Mouse (Mus musculus): ENCODE results near the gene Astn2. TPM values are rescaled to one million over a fixed set of nuclear protein-coding genes. Genes with fewer than 3 reads are reported as not detected.

Gene Astn2
- polyA plus RNA-seq (2014; fragmentation: Nextera tagmentation; extraction: Ambion mirVana) = 0.51 and 0.57 TPM in 2 replicates

DNA sequence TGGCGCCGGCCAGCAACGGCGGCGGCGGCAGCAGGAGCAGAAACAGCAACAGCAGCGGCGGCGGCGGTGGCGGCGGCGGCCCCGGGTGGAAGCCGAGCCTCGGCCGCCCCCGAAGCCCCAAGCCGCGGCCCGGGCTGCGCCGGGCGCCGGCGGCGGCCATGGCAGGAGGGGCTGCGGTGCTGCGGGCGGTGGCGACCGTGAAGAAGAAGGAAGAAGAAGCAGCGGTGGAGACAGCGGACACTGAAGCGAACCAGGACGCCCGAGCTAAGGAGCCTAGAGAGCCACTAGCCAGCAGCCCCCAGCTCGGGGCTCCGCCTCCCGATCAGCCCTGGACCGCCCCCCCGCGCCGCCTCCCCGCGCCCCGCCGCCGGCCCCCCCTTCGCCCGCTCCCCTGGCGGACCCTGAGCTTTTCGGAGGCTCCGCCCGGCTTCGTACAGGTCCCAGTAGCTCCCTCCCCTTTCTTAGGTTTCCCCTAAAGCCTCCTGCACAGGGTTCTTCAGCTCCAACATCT lies at the start of gene Astn2:
Gene Astn2, minus strand, starts transcription at position 411 of the 511 bp plus-strand sequence.
- Histone ChIP-seq H3K36me3 (ENCODE audit: control insufficient read depth, insufficient read depth, low read length) (no peaks in the 10 kb centered on the region), H3K4me2 (peak within 1 kb of the TSS; percentile 94), H3K9ac (ENCODE audit: low read length) (peak within 1 kb of the TSS; percentile 86), H3K27ac (ENCODE audit: low read depth, low read length) (no peak within 1 kb of the TSS), H3K4me1 (ENCODE audit: control insufficient read depth, insufficient read depth, low read length) (peaks cover 3% of the 10 kb centered on the region; the same call in 1 of the 2 replicates), H3K9me3 (ENCODE audit: control insufficient read depth, low read length) (no peaks in the 10 kb centered on the region), H3K27me3 (ENCODE audit: control insufficient read depth, insufficient read depth, low read length) (peaks cover 19% of the 10 kb centered on the region), H3K4me3 (ENCODE audit: low read depth, low read length) (peak within 1 kb of the TSS; percentile 58)
- WGBS = 0% methylated on average over 4 of the region's 56 CpGs
- ATAC-seq (ENCODE audit: low FRiP score) = peak; percentile 80
- DNase-seq (ENCODE audit: low spot score, missing footprints) = peak; percentile 93

DNA sequence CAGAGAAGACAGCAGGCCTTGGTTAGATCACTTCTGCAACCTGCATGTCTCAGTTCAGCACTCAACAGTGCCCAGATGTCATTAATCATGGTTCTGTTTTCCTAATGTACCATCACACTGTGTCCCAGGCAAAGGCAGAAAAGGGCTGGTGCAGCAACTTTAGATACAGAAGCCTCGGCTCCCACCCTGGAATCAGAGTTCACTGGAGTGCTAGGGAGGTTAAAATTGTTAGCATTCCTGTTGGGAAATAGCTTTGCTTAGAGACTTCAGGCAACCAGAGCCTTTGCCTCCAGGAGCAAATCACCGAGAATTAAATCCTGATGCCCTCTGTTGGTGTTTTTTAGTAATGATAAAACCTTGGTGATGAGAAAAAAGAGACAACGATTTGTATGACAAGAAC lies 45.7 kb upstream of the Astn2 start:
- Histone ChIP-seq H3K4me1 (ENCODE audit: control insufficient read depth, insufficient read depth, low read length) (no peaks in the 10 kb centered on the region), H3K4me2 (no peak overlapping the region), H3K36me3 (ENCODE audit: control insufficient read depth, insufficient read depth, low read length) (no peaks in the 10 kb centered on the region), H3K27me3 (ENCODE audit: control insufficient read depth, insufficient read depth, low read length) (no peaks in the 10 kb centered on the region), H3K4me3 (ENCODE audit: low read depth, low read length) (no peak overlapping the region), H3K27ac (ENCODE audit: low read depth, low read length) (no peak overlapping the region), H3K9me3 (ENCODE audit: control insufficient read depth, low read length) (no peaks in the 10 kb centered on the region), H3K9ac (ENCODE audit: low read length) (no peak overlapping the region)
- no peak for ATAC-seq (ENCODE audit: low FRiP score)
- DNase-seq (ENCODE audit: low spot score, missing footprints) = no peak
- WGBS = 47% methylated on average over 3 of the region's 3 CpGs

DNA sequence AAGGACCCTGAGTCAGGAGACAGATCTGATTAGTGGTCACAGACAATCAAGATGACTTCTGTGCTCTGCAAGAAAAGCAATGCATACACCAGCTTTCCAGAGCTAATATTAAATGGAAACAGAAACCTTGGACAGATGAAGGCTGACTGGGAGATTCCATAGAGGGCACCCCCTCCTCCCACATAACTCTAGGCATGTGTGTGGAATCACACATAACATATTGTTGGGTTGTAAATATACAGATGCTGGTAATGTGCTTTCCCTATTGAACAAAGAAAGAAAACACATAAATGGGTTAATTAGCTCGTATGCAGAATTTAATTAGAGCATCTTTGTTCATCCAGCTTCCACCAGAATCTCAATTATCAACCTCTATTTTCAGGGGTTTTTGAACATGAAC lies 26.8 kb upstream of the Astn2 start:
- 55% methylated on average over 1 of the region's 1 CpGs for WGBS

DNA sequence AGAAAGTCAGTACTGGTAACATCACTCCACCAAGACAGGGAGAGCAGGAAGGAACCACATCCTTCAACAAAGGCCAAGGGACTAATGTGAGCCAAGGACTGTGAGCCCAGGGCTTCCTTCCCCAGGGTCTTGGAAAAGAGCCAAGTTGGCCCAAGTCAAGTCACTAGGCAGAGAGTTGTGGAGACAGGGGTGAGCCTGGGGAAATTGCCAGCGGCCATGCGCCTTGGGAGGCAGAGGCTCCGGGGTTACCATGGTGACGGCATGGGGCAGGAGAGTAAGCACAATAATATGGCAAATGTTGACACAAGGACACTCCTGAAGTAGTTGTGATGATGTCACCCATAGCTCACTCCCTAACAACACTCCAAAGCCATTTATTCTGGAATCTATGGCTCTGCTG lies 21.4 kb upstream of the Astn2 start:
- Histone ChIP-seq H3K4me1 (ENCODE audit: control insufficient read depth, insufficient read depth, low read length) (no peaks in the 10 kb centered on the region), H3K27ac (ENCODE audit: low read depth, low read length) (no peak overlapping the region), H3K27me3 (ENCODE audit: control insufficient read depth, insufficient read depth, low read length) (no peaks in the 10 kb centered on the region), H3K36me3 (ENCODE audit: control insufficient read depth, insufficient read depth, low read length) (no peaks in the 10 kb centered on the region), H3K4me2 (no peak overlapping the region), H3K4me3 (ENCODE audit: low read depth, low read length) (no peak overlapping the region), H3K9ac (ENCODE audit: low read length) (no peak overlapping the region), H3K9me3 (ENCODE audit: control insufficient read depth, low read length) (no peaks in the 10 kb centered on the region)
- WGBS = 78% methylated on average over 4 of the region's 4 CpGs
- DNase-seq (ENCODE audit: low spot score, missing footprints) = no peak
- peak; percentile 65; the same call in 1 of the 2 replicates for ATAC-seq (ENCODE audit: low FRiP score)

More for the DNA sequence above, 26.8 kb upstream of the Astn2 start:
- Histone ChIP-seq H3K4me3 (ENCODE audit: low read depth, low read length) (no peak overlapping the region), H3K27me3 (ENCODE audit: control insufficient read depth, insufficient read depth, low read length) (no peaks in the 10 kb centered on the region), H3K36me3 (ENCODE audit: control insufficient read depth, insufficient read depth, low read length) (no peaks in the 10 kb centered on the region), H3K9ac (ENCODE audit: low read length) (no peak overlapping the region), H3K27ac (ENCODE audit: low read depth, low read length) (no peak overlapping the region), H3K4me1 (ENCODE audit: control insufficient read depth, insufficient read depth, low read length) (no peaks in the 10 kb centered on the region), H3K9me3 (ENCODE audit: control insufficient read depth, low read length) (no peaks in the 10 kb centered on the region), H3K4me2 (no peak overlapping the region)
- ATAC-seq (ENCODE audit: low FRiP score) = no peak
- DNase-seq (ENCODE audit: low spot score, missing footprints) = no peak

DNA sequence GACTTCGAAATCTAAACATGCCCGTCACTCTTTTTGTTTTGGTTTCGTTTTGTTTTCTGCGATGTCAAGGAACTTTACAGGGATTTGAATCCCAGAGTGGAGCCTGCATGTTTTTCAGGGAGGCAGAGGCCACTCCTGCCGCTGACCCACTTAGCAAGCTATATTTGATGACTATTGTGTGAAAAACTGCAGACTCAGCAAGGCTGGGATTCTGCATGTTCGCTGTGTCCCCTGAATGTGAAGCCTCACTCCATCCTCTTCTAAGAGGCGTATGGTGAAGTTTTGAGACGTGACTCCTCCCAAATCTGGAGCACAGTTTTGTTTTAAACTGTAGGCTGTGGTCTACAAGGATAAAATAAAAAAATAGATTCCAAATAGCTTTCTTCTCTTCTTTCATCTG lies 10.4 kb upstream of the Astn2 start:
- no peaks in the 10 kb centered on the region for H3K27me3 ChIP-seq (ENCODE audit: control insufficient read depth, insufficient read depth, low read length)
- ATAC-seq (ENCODE audit: low FRiP score) (no peak), DNase-seq (ENCODE audit: low spot score, missing footprints) (no peak)
- WGBS = 76% methylated on average over 8 of the region's 8 CpGs
- H3K27ac ChIP-seq (ENCODE audit: low read depth, low read length) = no peak overlapping the region
- no peaks in the 10 kb centered on the region for H3K4me1 ChIP-seq (ENCODE audit: control insufficient read depth, insufficient read depth, low read length)
- no peaks in the 10 kb centered on the region for H3K9me3 ChIP-seq (ENCODE audit: control insufficient read depth, low read length)
- no peak overlapping the region for H3K4me3 ChIP-seq (ENCODE audit: low read depth, low read length)
- H3K4me2 ChIP-seq = no peak overlapping the region
- no peaks in the 10 kb centered on the region for H3K36me3 ChIP-seq (ENCODE audit: control insufficient read depth, insufficient read depth, low read length)
- no peak overlapping the region for H3K9ac ChIP-seq (ENCODE audit: low read length)

DNA sequence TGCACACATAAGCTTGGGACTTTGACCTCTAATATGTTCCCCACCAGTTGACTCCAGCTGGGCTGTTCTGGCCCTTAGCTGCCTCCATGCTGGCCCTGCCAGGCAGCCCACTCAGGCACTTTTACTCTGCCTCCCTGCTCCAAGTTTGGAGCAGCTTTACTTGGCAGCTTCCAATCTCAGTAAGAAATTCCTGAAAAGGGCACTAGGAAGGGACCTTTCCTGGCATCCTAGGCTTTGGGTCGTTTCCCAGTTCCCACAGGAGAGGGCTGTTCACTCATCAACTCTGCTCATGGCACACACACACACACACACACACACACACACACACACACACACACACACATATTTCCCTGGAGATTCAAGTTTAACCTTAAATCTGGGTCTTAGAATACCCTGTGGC lies 675 bp upstream of the Astn2 start:
- no peak overlapping the region for H3K9ac ChIP-seq (ENCODE audit: low read length)
- H3K4me1 ChIP-seq (ENCODE audit: control insufficient read depth, insufficient read depth, low read length) = peaks cover 3% of the 10 kb centered on the region; the same call in 1 of the 2 replicates
- DNase-seq (ENCODE audit: low spot score, missing footprints) = no peak
- no peak for ATAC-seq (ENCODE audit: low FRiP score)
- H3K9me3 ChIP-seq (ENCODE audit: control insufficient read depth, low read length) = no peaks in the 10 kb centered on the region
- no peak overlapping the region for H3K27ac ChIP-seq (ENCODE audit: low read depth, low read length)
- no peak overlapping the region for H3K4me2 ChIP-seq
- H3K4me3 ChIP-seq (ENCODE audit: low read depth, low read length) = no peak overlapping the region
- no peaks in the 10 kb centered on the region for H3K36me3 ChIP-seq (ENCODE audit: control insufficient read depth, insufficient read depth, low read length)
- 16% methylated on average over 1 of the region's 1 CpGs for WGBS
- H3K27me3 ChIP-seq (ENCODE audit: control insufficient read depth, insufficient read depth, low read length) = peaks cover 19% of the 10 kb centered on the region

DNA sequence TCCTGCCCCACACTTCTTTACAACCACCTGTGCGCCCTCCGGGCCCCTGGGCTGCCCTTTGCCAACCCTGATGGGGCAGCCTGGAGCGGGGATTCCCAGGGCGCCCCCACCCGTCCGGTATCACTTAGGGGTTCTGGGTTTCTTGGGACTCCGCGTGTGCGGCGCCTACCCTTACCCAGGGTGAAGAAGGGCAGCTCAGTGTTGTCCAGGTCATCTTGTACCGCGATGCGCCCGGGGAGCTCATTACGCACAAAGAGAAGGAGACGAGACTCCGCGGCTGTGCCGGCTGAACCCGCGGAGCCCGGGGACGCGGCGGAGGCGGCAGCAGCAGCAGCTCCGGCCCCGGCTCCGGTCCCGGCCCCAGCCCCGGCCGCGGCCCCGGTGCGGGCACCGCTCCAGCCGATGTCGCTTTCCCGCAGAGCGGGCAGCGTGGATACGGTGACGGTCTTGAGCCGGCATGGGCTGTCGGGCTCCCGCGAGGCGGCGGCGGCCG lies 657 bp downstream of the Astn2 start:
- ATAC-seq (ENCODE audit: low FRiP score) (peak; percentile 72), DNase-seq (ENCODE audit: low spot score, missing footprints) (no peak)
- WGBS = under 1% methylated on average over 30 of the region's 51 CpGs
- Histone ChIP-seq H3K4me2 (peak overlapping the region; percentile 94), H3K4me1 (ENCODE audit: control insufficient read depth, insufficient read depth, low read length) (peaks cover 3% of the 10 kb centered on the region; the same call in 1 of the 2 replicates), H3K9me3 (ENCODE audit: control insufficient read depth, low read length) (no peaks in the 10 kb centered on the region), H3K36me3 (ENCODE audit: control insufficient read depth, insufficient read depth, low read length) (no peaks in the 10 kb centered on the region), H3K4me3 (ENCODE audit: low read depth, low read length) (peak overlapping the region; percentile 58), H3K27ac (ENCODE audit: low read depth, low read length) (no peak overlapping the region), H3K27me3 (ENCODE audit: control insufficient read depth, insufficient read depth, low read length) (peaks cover 19% of the 10 kb centered on the region), H3K9ac (ENCODE audit: low read length) (peak overlapping the region; percentile 86)

DNA sequence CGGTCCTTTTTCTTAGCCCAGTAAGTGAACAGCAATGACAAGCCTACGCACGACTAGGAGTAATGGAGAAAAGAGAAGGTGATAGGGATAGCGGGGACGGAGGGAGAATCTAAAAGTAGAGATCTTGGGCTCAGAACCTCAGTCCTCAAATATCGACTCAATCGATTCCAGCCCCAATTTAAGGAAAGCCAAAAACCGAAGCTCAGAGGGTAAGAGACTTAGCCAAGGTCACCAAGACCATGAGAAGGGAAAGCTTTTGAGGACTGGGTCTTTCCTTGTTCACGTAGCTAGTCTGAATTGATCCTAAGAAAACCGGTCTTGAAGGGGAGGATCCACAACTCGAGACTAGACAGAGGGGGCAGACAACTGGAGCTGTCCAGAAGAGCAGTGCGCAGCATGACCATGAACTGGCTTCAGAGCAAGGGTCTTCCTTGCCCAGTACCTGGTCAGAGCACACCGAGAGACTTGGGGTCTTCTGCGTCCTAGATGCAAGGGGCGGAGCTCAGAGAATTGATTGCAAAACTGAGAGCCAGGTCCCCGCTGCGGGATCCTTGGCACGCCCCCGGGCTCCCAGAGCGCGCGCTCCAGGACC lies 1.2 kb downstream of the Astn2 start:
- Histone ChIP-seq H3K27me3 (ENCODE audit: control insufficient read depth, insufficient read depth, low read length) (peaks cover 19% of the 10 kb centered on the region), H3K4me2 (peak overlapping the region; percentile 94), H3K9me3 (ENCODE audit: control insufficient read depth, low read length) (no peaks in the 10 kb centered on the region), H3K27ac (ENCODE audit: low read depth, low read length) (no peak overlapping the region), H3K4me3 (ENCODE audit: low read depth, low read length) (peak overlapping the region; percentile 58), H3K9ac (ENCODE audit: low read length) (peak overlapping the region; percentile 86), H3K4me1 (ENCODE audit: control insufficient read depth, insufficient read depth, low read length) (peaks cover 3% of the 10 kb centered on the region; the same call in 1 of the 2 replicates), H3K36me3 (ENCODE audit: control insufficient read depth, insufficient read depth, low read length) (no peaks in the 10 kb centered on the region)
- WGBS = under 1% methylated on average over 22 of the region's 22 CpGs
- ATAC-seq (ENCODE audit: low FRiP score) = no peak; the same call in 1 of the 2 replicates
- peak; percentile 97 for DNase-seq (ENCODE audit: low spot score, missing footprints)

DNA sequence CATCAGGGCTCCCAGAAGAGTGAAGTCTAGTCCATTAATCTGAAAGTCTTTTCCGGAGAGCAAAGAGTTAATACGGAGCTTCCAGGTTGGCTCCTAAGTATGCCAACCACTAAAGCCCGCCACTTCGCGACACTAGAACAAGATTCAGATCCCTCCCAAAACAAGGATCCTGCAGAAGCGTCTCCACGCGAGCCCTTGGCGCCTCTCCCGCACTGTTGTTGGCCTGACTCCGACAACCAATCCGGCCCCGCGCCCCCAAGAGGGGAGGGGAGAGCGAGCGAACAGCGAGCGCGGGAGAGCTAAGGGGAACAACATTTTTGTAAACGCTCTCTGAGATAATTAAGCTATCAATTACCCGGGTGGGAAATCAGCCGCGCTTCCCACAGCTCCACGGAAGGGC lies 1.8 kb downstream of the Astn2 start:
- Histone ChIP-seq H3K4me2 (peak overlapping the region; percentile 94), H3K9me3 (ENCODE audit: control insufficient read depth, low read length) (no peaks in the 10 kb centered on the region), H3K27ac (ENCODE audit: low read depth, low read length) (no peak overlapping the region), H3K4me1 (ENCODE audit: control insufficient read depth, insufficient read depth, low read length) (peaks cover 3% of the 10 kb centered on the region; the same call in 1 of the 2 replicates), H3K9ac (ENCODE audit: low read length) (peak overlapping the region; percentile 86), H3K27me3 (ENCODE audit: control insufficient read depth, insufficient read depth, low read length) (peaks cover 19% of the 10 kb centered on the region), H3K36me3 (ENCODE audit: control insufficient read depth, insufficient read depth, low read length) (no peaks in the 10 kb centered on the region), H3K4me3 (ENCODE audit: low read depth, low read length) (peak overlapping the region; percentile 58)
- DNase-seq (ENCODE audit: low spot score, missing footprints) (peak; percentile 95), ATAC-seq (ENCODE audit: low FRiP score) (0 out of 2 replicates have a peak, but pooled peaks have one; percentile 22)
- under 1% methylated on average over 24 of the region's 24 CpGs for WGBS

All from midbrain, embryonic 11.5 days (tissue).